8 mouse cellular contexts compared by ENCODE assay signal in the genomic region with DNA sequence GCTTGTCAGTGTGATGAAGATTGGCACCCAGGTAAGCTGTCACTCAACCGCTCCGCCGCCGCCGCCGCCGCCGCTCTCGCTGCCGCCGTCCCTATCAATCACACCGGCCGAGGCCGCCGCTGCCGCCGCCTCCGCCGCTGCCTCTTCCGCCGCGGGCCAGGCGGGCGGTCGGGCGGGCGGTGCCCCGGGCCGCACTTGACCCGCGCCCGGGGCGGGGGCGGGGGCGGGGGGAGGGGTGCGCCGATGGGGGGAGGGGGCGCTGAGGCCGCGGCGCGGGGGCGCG. TPM values are rescaled to one million over a fixed set of nuclear protein-coding genes. Genes with fewer than 3 reads are reported as not detected.
DNase-seq lines count a peak whose midpoint lies in the region; ATAC-seq and TF ChIP-seq lines count a peak whose summit lies in the region.

No protein-coding gene starts in this region.

- H3K27me3 ChIP-seq in liver, adult 2 months (ENCODE audit: control insufficient read depth, insufficient read depth, low read length) = no peaks in the 10 kb centered on the region
- H3K27me3 ChIP-seq in embryonic facial prominence, embryonic 12.5 days = no peaks in the 10 kb centered on the region
- H3K27me3 ChIP-seq in intestine, embryonic 14.5 days (replicated peaks; ENCODE audit: control insufficient read depth, insufficient read depth, low read length) = no peaks in the 10 kb centered on the region
- no peaks in the 10 kb centered on the region for H3K27me3 ChIP-seq in neural tube, embryonic 12.5 days (replicated peaks)

- TF ChIP-seq POLR2A in liver, adult 2 months (IDR thresholded peaks at IDR 0.05; ENCODE audit: extremely low read depth, insufficient read depth, low read length) = peak; percentile 50; the same call in 1 of the 2 replicates

- peak overlapping the region; percentile 100 for H3K4me3 ChIP-seq in liver, adult 2 months (ENCODE audit: insufficient read depth, low read depth, low read length)
- peak overlapping the region; percentile 73 for H3K4me3 ChIP-seq in embryonic facial prominence, embryonic 12.5 days
- peak overlapping the region; percentile 77 for H3K4me3 ChIP-seq in intestine, embryonic 14.5 days (ENCODE audit: low read depth, low read length)
- peak overlapping the region; percentile 76 for H3K4me3 ChIP-seq in neural tube, embryonic 12.5 days

- peak overlapping the region; percentile 86 for H3K27ac ChIP-seq in liver, adult 2 months (replicated peaks; ENCODE audit: insufficient read depth, low read depth, low read length)
- H3K27ac ChIP-seq in embryonic facial prominence, embryonic 12.5 days = peak overlapping the region; percentile 98
- peak overlapping the region; percentile 93 for H3K27ac ChIP-seq in intestine, embryonic 14.5 days (ENCODE audit: low read depth)
- H3K27ac ChIP-seq in neural tube, embryonic 12.5 days = peak overlapping the region; percentile 98

- peak overlapping the region; percentile 85 for H3K4me2 ChIP-seq in embryonic facial prominence, embryonic 12.5 days (replicated peaks)
- H3K4me2 ChIP-seq in intestine, embryonic 14.5 days (ENCODE audit: low read length) = peak overlapping the region; percentile 72
- peak overlapping the region; percentile 69 for H3K4me2 ChIP-seq in neural tube, embryonic 12.5 days (replicated peaks)

- no peaks in the 10 kb centered on the region for H3K36me3 ChIP-seq in liver, adult 2 months (ENCODE audit: control insufficient read depth, insufficient read depth, low read length)
- no peaks in the 10 kb centered on the region for H3K36me3 ChIP-seq in embryonic facial prominence, embryonic 12.5 days
- no peaks in the 10 kb centered on the region for H3K36me3 ChIP-seq in intestine, embryonic 14.5 days (ENCODE audit: control insufficient read depth, insufficient read depth, low read length)
- H3K36me3 ChIP-seq in neural tube, embryonic 12.5 days = no peaks in the 10 kb centered on the region

- H3K79me2 ChIP-seq in liver, adult 2 months (ENCODE audit: control insufficient read depth, insufficient read depth, low read length) = peaks cover 29% of the 10 kb centered on the region

- TF ChIP-seq CTCF in liver, adult 2 months (IDR thresholded peaks at IDR 0.05; ENCODE audit: low read depth, low read length) = no peak

- no peak for DNase-seq in liver, adult 2 months (ENCODE audit: extremely low read depth, low read depth, low spot score)
- no peak for DNase-seq in liver
- no peak for DNase-seq in intestine, embryonic 14.5 days (ENCODE audit: low spot score)
- no peak for DNase-seq in layer of hippocampus, adult 9-10 months (ENCODE audit: low spot score)
- no peak for DNase-seq in left cerebral cortex, postnatal 14 days (ENCODE audit: low spot score in 2 of 2)
- DNase-seq in kidney, adult 9 months = no peak

- intact Hi-C loops in left cerebral cortex, postnatal 14 days (cut with DNase I) = loop anchor here (1.0 kb wide), 1 partner anchor 44 kb away; the partner anchor contains the start of gene Ndufv3

- no peak for ATAC-seq in embryonic facial prominence, embryonic 12.5 days (ENCODE audit: insufficient number of reproducible peaks, insufficient read depth, low FRiP score, low TSS enrichment)
- no peak for ATAC-seq in intestine, embryonic 14.5 days (replicated peaks; ENCODE audit: low FRiP score, low TSS enrichment, low read depth)
- ATAC-seq in neural tube, embryonic 12.5 days (ENCODE audit: low FRiP score, low read depth) = no peak

- H3K9ac ChIP-seq in liver, adult 2 months (ENCODE audit: low read depth, low read length) = peak overlapping the region; percentile 100
- peak overlapping the region; percentile 90 for H3K9ac ChIP-seq in embryonic facial prominence, embryonic 12.5 days
- H3K9ac ChIP-seq in intestine, embryonic 14.5 days (ENCODE audit: low read length) = peak overlapping the region; percentile 93
- H3K9ac ChIP-seq in neural tube, embryonic 12.5 days = peak overlapping the region; percentile 88

- H3K9me3 ChIP-seq in embryonic facial prominence, embryonic 12.5 days = no peaks in the 10 kb centered on the region
- H3K9me3 ChIP-seq in intestine, embryonic 14.5 days (ENCODE audit: control insufficient read depth, low read length) = no peaks in the 10 kb centered on the region
- no peaks in the 10 kb centered on the region for H3K9me3 ChIP-seq in neural tube, embryonic 12.5 days

- 1% methylated on average over 24 of the region's 44 CpGs for WGBS in liver, adult 2 months
- WGBS in embryonic facial prominence, embryonic 12.5 days = 2% methylated on average over 15 of the region's 44 CpGs
- WGBS in intestine, embryonic 14.5 days = under 1% methylated on average over 28 of the region's 44 CpGs
- 0% methylated on average over 22 of the region's 44 CpGs for WGBS in neural tube, embryonic 12.5 days

- peaks cover 15% of the 10 kb centered on the region for H3K4me1 ChIP-seq in liver, adult 2 months (ENCODE audit: control insufficient read depth, insufficient read depth, low read length)
- peaks cover 24% of the 10 kb centered on the region for H3K4me1 ChIP-seq in embryonic facial prominence, embryonic 12.5 days
- peaks cover 27% of the 10 kb centered on the region for H3K4me1 ChIP-seq in intestine, embryonic 14.5 days (replicated peaks; ENCODE audit: control insufficient read depth, insufficient read depth, low read length)
- H3K4me1 ChIP-seq in neural tube, embryonic 12.5 days = peaks cover 42% of the 10 kb centered on the region

RNA-seq across cellular contexts. Expression of gene Pknox1, which starts 0.3 kb away (rescaled TPM):
- total RNA-seq in liver, adult 2 months (2014; rRNA removed) = 10.3 and 14.0 TPM in 2 replicates
- 10.7 and 15.5 TPM in 2 replicates for polyA plus RNA-seq in liver, adult 2 months (2012; rRNA removed)
- polyA plus RNA-seq in embryonic facial prominence, embryonic 12.5 days (2016; fragmentation: Nextera tagmentation; extraction: Ambion mirVana) = 26.7 and 27.1 TPM in 2 replicates
- 39.4 and 43.5 TPM in 2 replicates for polyA plus RNA-seq in intestine, embryonic 14.5 days (2014; fragmentation: Nextera tagmentation; extraction: Ambion mirVana)
- polyA plus RNA-seq in neural tube, embryonic 12.5 days (2016; fragmentation: Nextera tagmentation; extraction: Ambion mirVana) = 42.3 and 45.2 TPM in 2 replicates
- total RNA-seq in left cerebral cortex, postnatal 14 days (2021) = 10 to 100 TPM; 12.4 to 14.4 TPM

RNA-seq across cellular contexts. Expression of gene Ndufv3, which starts 44.9 kb away (rescaled TPM):
- total RNA-seq in liver, adult 2 months (2014; rRNA removed) = 243 and 269 TPM in 2 replicates
- polyA plus RNA-seq in liver, adult 2 months (2012; rRNA removed) = 152 and 181 TPM in 2 replicates
- polyA plus RNA-seq in embryonic facial prominence, embryonic 12.5 days (2016; fragmentation: Nextera tagmentation; extraction: Ambion mirVana) = 219 and 253 TPM in 2 replicates
- polyA plus RNA-seq in intestine, embryonic 14.5 days (2014; fragmentation: Nextera tagmentation; extraction: Ambion mirVana) = 386 and 427 TPM in 2 replicates
- 314 and 332 TPM in 2 replicates for polyA plus RNA-seq in neural tube, embryonic 12.5 days (2016; fragmentation: Nextera tagmentation; extraction: Ambion mirVana)
- 100 to 1,000 TPM; 311 to 320 TPM for total RNA-seq in left cerebral cortex, postnatal 14 days (2021)

RNA-seq across cellular contexts. Expression of gene Wdr4, which starts 45.0 kb away (rescaled TPM):
- total RNA-seq in liver, adult 2 months (2014; rRNA removed) = 12.9 and 13.6 TPM in 2 replicates
- 19.0 and 27.8 TPM in 2 replicates for polyA plus RNA-seq in liver, adult 2 months (2012; rRNA removed)
- 39.8 and 44.5 TPM in 2 replicates for polyA plus RNA-seq in embryonic facial prominence, embryonic 12.5 days (2016; fragmentation: Nextera tagmentation; extraction: Ambion mirVana)
- 49.1 and 53.1 TPM in 2 replicates for polyA plus RNA-seq in intestine, embryonic 14.5 days (2014; fragmentation: Nextera tagmentation; extraction: Ambion mirVana)
- polyA plus RNA-seq in neural tube, embryonic 12.5 days (2016; fragmentation: Nextera tagmentation; extraction: Ambion mirVana) = 36.4 and 38.4 TPM in 2 replicates
- total RNA-seq in left cerebral cortex, postnatal 14 days (2021) = 10 to 100 TPM; 26.5 to 28.0 TPM
